Comparison of ENCODE assay signal across 8 mouse cellular contexts in genomic region chr2:56454611-56455066, GRCm38 (mm10).
DNase-seq lines count a peak whose midpoint lies in the region; ATAC-seq lines count a peak whose summit lies in the region.

No protein-coding gene starts in this region.

- no peaks in the 10 kb centered on the region for H3K4me1 ChIP-seq in heart, embryonic 16.5 days (ENCODE audit: control insufficient read depth, insufficient read depth, low read length)
- peaks cover 25% of the 10 kb centered on the region for H3K4me1 ChIP-seq in forebrain, embryonic 12.5 days
- peaks cover 4% of the 10 kb centered on the region for H3K4me1 ChIP-seq in midbrain, embryonic 11.5 days (ENCODE audit: control insufficient read depth, insufficient read depth, low read length)

- H3K27ac ChIP-seq in heart, embryonic 16.5 days (ENCODE audit: low read length): no peak overlapping the region
- 0 out of 2 replicates have a peak overlapping the region, but pooled peaks have one; percentile 36 for H3K27ac ChIP-seq in forebrain, embryonic 12.5 days
- peak overlapping the region; percentile 44; the same call in 1 of the 2 replicates for H3K27ac ChIP-seq in midbrain, embryonic 11.5 days (ENCODE audit: low read depth, low read length)

- WGBS in heart, embryonic 16.5 days: 14% methylated on average over 11 of the region's 11 CpGs
- WGBS in forebrain, embryonic 12.5 days: 14% methylated on average over 11 of the region's 11 CpGs
- 4% methylated on average over 11 of the region's 11 CpGs for WGBS in midbrain, embryonic 11.5 days

- no peaks in the 10 kb centered on the region for H3K36me3 ChIP-seq in heart, embryonic 16.5 days (ENCODE audit: control insufficient read depth, insufficient read depth)
- H3K36me3 ChIP-seq in forebrain, embryonic 12.5 days (replicated peaks): no peaks in the 10 kb centered on the region
- no peaks in the 10 kb centered on the region for H3K36me3 ChIP-seq in midbrain, embryonic 11.5 days (ENCODE audit: control insufficient read depth, insufficient read depth, low read length)

- H3K9ac ChIP-seq in heart, embryonic 16.5 days (ENCODE audit: low read length): no peak overlapping the region
- peak overlapping the region; percentile 38; the same call in 1 of the 2 replicates for H3K9ac ChIP-seq in forebrain, embryonic 12.5 days
- peak overlapping the region; percentile 27; the same call in 1 of the 2 replicates for H3K9ac ChIP-seq in midbrain, embryonic 11.5 days (ENCODE audit: low read length)

- peak overlapping the region; percentile 21 for H3K4me3 ChIP-seq in heart, embryonic 16.5 days (ENCODE audit: low read length)
- H3K4me3 ChIP-seq in forebrain, embryonic 12.5 days (replicated peaks): peak overlapping the region; percentile 19
- H3K4me3 ChIP-seq in midbrain, embryonic 11.5 days (ENCODE audit: low read depth, low read length): peak overlapping the region; percentile 4; the same call in 1 of the 2 replicates

- no peak for ATAC-seq in heart, embryonic 16.5 days (replicated peaks; ENCODE audit: extremely low read depth, insufficient read depth, low FRiP score)
- peak; percentile 68 for ATAC-seq in forebrain, embryonic 12.5 days (ENCODE audit: low FRiP score)
- ATAC-seq in midbrain, embryonic 11.5 days (ENCODE audit: low FRiP score): peak; percentile 87

- H3K9me3 ChIP-seq in heart, embryonic 16.5 days (replicated peaks; ENCODE audit: control insufficient read depth, low read length): no peaks in the 10 kb centered on the region
- no peaks in the 10 kb centered on the region for H3K9me3 ChIP-seq in forebrain, embryonic 12.5 days
- H3K9me3 ChIP-seq in midbrain, embryonic 11.5 days (ENCODE audit: control insufficient read depth, low read length): no peaks in the 10 kb centered on the region

- DNase-seq in heart, adult 8-10 months (ENCODE audit: low spot score): no peak
- peak; percentile 53 for DNase-seq in embryo, embryonic 10 days (ENCODE audit: low spot score)
- peak; percentile 91 for DNase-seq in midbrain, embryonic 11.5 days (ENCODE audit: low spot score, missing footprints)
- DNase-seq in c-Kit-positive CD71-positive TER-119-positive erythroid progenitor cells, embryonic 14.5 days (ENCODE audit: low spot score): no peak
- DNase-seq in B cell, adult 2 months: no peak
- no peak for DNase-seq in kidney, postnatal 10 days

- H3K27me3 ChIP-seq in heart, embryonic 16.5 days (ENCODE audit: control insufficient read depth, insufficient read depth, low read length): no peaks in the 10 kb centered on the region
- no peaks in the 10 kb centered on the region for H3K27me3 ChIP-seq in forebrain, embryonic 12.5 days
- no peaks in the 10 kb centered on the region for H3K27me3 ChIP-seq in midbrain, embryonic 11.5 days (ENCODE audit: control insufficient read depth, insufficient read depth, low read length)

- H3K4me2 ChIP-seq in heart, embryonic 16.5 days (ENCODE audit: low read depth, low read length): peak overlapping the region; percentile 49; the same call in 1 of the 2 replicates
- peak overlapping the region; percentile 48 for H3K4me2 ChIP-seq in forebrain, embryonic 12.5 days
- peak overlapping the region; percentile 36 for H3K4me2 ChIP-seq in midbrain, embryonic 11.5 days

Comparison
In these comparisons a context has a peak if more than half of its experiments do, and no peak if none do; other contexts are left out.
1. DNase-seq: peak in embryo, embryonic 10 days (single experiment) and midbrain, embryonic 11.5 days (single experiment); none in heart, adult 8-10 months (single experiment), c-Kit-positive CD71-positive TER-119-positive erythroid progenitor cells, embryonic 14.5 days (single experiment), B cell, adult 2 months (0 of 2) and kidney, postnatal 10 days (single experiment).
2. Peak in every context shown above with its lines, with median percentiles within 50 percentile points of each other: H3K4me2 ChIP-seq and H3K4me3 ChIP-seq.